Mouse (Mus musculus) urinary bladder, postnatal 25 days (tissue): Measurements from ENCODE around the gene Ccnt1.
A peak's percentile ranks its signal among the peaks of the same experiment; 100 is the strongest.

Source experiments
- DNase-seq: peaks from one replicate; pipeline ENCODE4 v3.0.0; 2022; ENCODE audit warnings: low spot score

The Ccnt1 gene

GRCm38 (mm10) chr15:98570873-98571538 lies at the start of gene Ccnt1, which contains the start of gene 4930415O20Rik:
Ccnt1 (minus strand) TSS chr15:98570923.
4930415O20Rik (plus strand) TSS chr15:98571004.
- no peak for DNase-seq

GRCm38 (mm10) chr15:98617176-98617537 lies 46.4 kb upstream of the Ccnt1 start:
- DNase-seq: peak; percentile 81

- DNase-seq: no peak
Observed at GRCm38 (mm10) chr15:98616362-98617175, 45.8 kb upstream of the Ccnt1 start.

GRCm38 (mm10) chr15:98615751-98616150 lies 45.0 kb upstream of the Ccnt1 start:
- no peak for DNase-seq

- DNase-seq: no peak
Observed at GRCm38 (mm10) chr15:98614971-98615370, 44.2 kb upstream of the Ccnt1 start.

GRCm38 (mm10) chr15:98614551-98614950 lies 43.8 kb upstream of the Ccnt1 start:
- no peak for DNase-seq

GRCm38 (mm10) chr15:98612229-98612628 lies 41.5 kb upstream of the Ccnt1 start:
- no peak for DNase-seq

- no peak for DNase-seq
Observed at GRCm38 (mm10) chr15:98610131-98610633, 39.5 kb upstream of the Ccnt1 start.

GRCm38 (mm10) chr15:98609331-98610130 lies 38.8 kb upstream of the Ccnt1 start, which contains the start of gene Adcy6:
Adcy6 (minus strand) TSS chr15:98610076.
- peak; percentile 64 for DNase-seq

- DNase-seq: peak; percentile 21
Observed at GRCm38 (mm10) chr15:98608784-98609250, 38.1 kb upstream of the Ccnt1 start.

- no peak for DNase-seq
Observed at GRCm38 (mm10) chr15:98608058-98608783, 37.5 kb upstream of the Ccnt1 start.

GRCm38 (mm10) chr15:98607557-98607956 lies 36.8 kb upstream of the Ccnt1 start:
- no peak for DNase-seq

GRCm38 (mm10) chr15:98606739-98607138 lies 36.0 kb upstream of the Ccnt1 start:
- no peak for DNase-seq

- DNase-seq: no peak
Observed at GRCm38 (mm10) chr15:98606051-98606536, 35.4 kb upstream of the Ccnt1 start.

GRCm38 (mm10) chr15:98604041-98604575 lies 33.4 kb upstream of the Ccnt1 start:
- no peak for DNase-seq

- no peak for DNase-seq
Observed at GRCm38 (mm10) chr15:98602921-98603458, 32.3 kb upstream of the Ccnt1 start.

- no peak for DNase-seq
Observed at GRCm38 (mm10) chr15:98602191-98602881, 31.6 kb upstream of the Ccnt1 start.

GRCm38 (mm10) chr15:98601832-98602190 lies 31.1 kb upstream of the Ccnt1 start:
- no peak for DNase-seq

- no peak for DNase-seq
Observed at GRCm38 (mm10) chr15:98600036-98600709, 29.4 kb upstream of the Ccnt1 start.

- DNase-seq: no peak
Observed at GRCm38 (mm10) chr15:98596609-98597008, 25.9 kb upstream of the Ccnt1 start.
